Mouse (Mus musculus) heart, embryonic 11.5 days (tissue): ENCODE data around the gene Zfp764. TPM values are rescaled to one million over a fixed set of nuclear protein-coding genes. Genes with fewer than 3 reads are reported as not detected.
"Not testable (repeated sequence)": the region's sequence is repeated elsewhere in the genome, so short reads cannot be mapped to it uniquely, and the experiment has no call there.

Experiments used
- ATAC-seq: fragments of 200-750 bp; cut with Nextera tagmentation; replicated peaks from 2 replicates; pipeline ENCODE4 v1.8.0; 2017; ENCODE audit warnings: moderate library complexity; ENCODE audit not compliant: insufficient number of reproducible peaks, low FRiP score, low TSS enrichment
- H3K27ac ChIP-seq: fragments of 300-500 bp; sonication (generic); 2 replicates; pipeline ENCODE4 v1.5.1; 2014; ENCODE audit warnings: mild to moderate bottlenecking, low read depth, low read length
- H3K27me3 ChIP-seq: fragments of 300-500 bp; sonication (generic); 2 replicates; pipeline ENCODE4 v1.6.1; 2014; ENCODE audit warnings: mild to moderate bottlenecking, low read length, mixed read lengths; ENCODE audit not compliant: control insufficient read depth, insufficient read depth
- H3K36me3 ChIP-seq: fragments of 300-500 bp; sonication (generic); 2 replicates; pipeline ENCODE4 v1.6.1; 2014; ENCODE audit warnings: mild to moderate bottlenecking, low read length, moderate library complexity, mixed read lengths; ENCODE audit not compliant: control insufficient read depth, insufficient read depth
- H3K4me1 ChIP-seq: fragments of 300-500 bp; sonication (generic); 2 replicates; pipeline ENCODE4 v1.6.1; 2014; ENCODE audit warnings: low read length; ENCODE audit not compliant: control insufficient read depth, insufficient read depth
- H3K4me2 ChIP-seq: fragments of 300-500 bp; sonication (generic); 2 replicates; pipeline ENCODE4 v1.6.1; 2014; ENCODE audit warnings: mild to moderate bottlenecking, moderate library complexity
- H3K4me3 ChIP-seq: fragments of 300-500 bp; sonication (generic); 2 replicates; pipeline ENCODE4 v1.5.1; 2014; ENCODE audit warnings: low read depth, low read length
- H3K9ac ChIP-seq: fragments of 300-500 bp; sonication (generic); 2 replicates; pipeline ENCODE4 v1.6.1; 2014; ENCODE audit warnings: mild to moderate bottlenecking, low read depth, low read length, moderate library complexity
- H3K9me3 ChIP-seq: fragments of 300-500 bp; sonication (generic); replicated peaks from 2 replicates; pipeline ENCODE4 v1.6.1; 2016; ENCODE audit warnings: low read length; ENCODE audit not compliant: control insufficient read depth
- WGBS: fragments of 180-500 bp; shearing (Covaris S2); extraction: QIAGEN DNeasy Blood & Tissue Kit; methylation state at CpG from one replicate; pipeline ENCODE4 v1.1.7; 2014; ENCODE audit not compliant: insufficient replicate concordance; 5-methylcytosine and 5-hydroxymethylcytosine counted together
- polyA plus RNA-seq: library from polyadenylated mRNA; unstranded; fragments of >200 nt; fragmentation: Nextera tagmentation; extraction: Ambion mirVana; gene quantifications from 2 replicates; pipeline ENCODE4 v1.2.1, GENCODE M21; 2014

Zfp764 gene
- polyA plus RNA-seq, 1 experiment from 2014 or later, result 4.6 TPM

GRCm38 (mm10) chr7:127378310-127378921 lies 28.2 kb downstream of the Zfp764 start:
- no peak overlapping the region for H3K4me3 ChIP-seq
- no peak overlapping the region for H3K4me2 ChIP-seq
- no peaks in the 10 kb centered on the region for H3K9me3 ChIP-seq
- H3K27me3 ChIP-seq, result no peaks in the 10 kb centered on the region
- no peak overlapping the region for H3K27ac ChIP-seq
- H3K9ac ChIP-seq, result no peak overlapping the region
- H3K4me1 ChIP-seq, result no peaks in the 10 kb centered on the region
- 60% methylated on average over 6 of the region's 6 CpGs for whole genome bisulfite sequencing
- H3K36me3 ChIP-seq, result 0 out of 2 replicates have a peak, but pooled peaks cover 3% of the 10 kb centered on the region
- no peak for ATAC-seq

GRCm38 (mm10) chr7:127375271-127376245 lies 31.1 kb downstream of the Zfp764 start, which contains the start of gene Zfp747:
Gene Zfp747 (minus strand): TSS chr7:127376050.
- Histone ChIP-seq H3K27ac (peak within 1 kb of the TSS; percentile 50), H3K4me2 (peak within 1 kb of the TSS; percentile 83), H3K9ac (peak within 1 kb of the TSS; percentile 81), H3K4me3 (peak within 1 kb of the TSS; percentile 73)
- H3K36me3 ChIP-seq, H3K27me3 ChIP-seq, H3K9me3 ChIP-seq, H3K4me1 ChIP-seq: not testable (repeated sequence)
- WGBS, result 3% methylated on average over 49 of the region's 49 CpGs
- ATAC-seq, result peak; percentile 93

GRCm38 (mm10) chr7:127371870-127372269 lies 34.8 kb downstream of the Zfp764 start:
- H3K9me3 ChIP-seq, H3K4me2 ChIP-seq, H3K36me3 ChIP-seq, H3K4me1 ChIP-seq, H3K9ac ChIP-seq, H3K27me3 ChIP-seq, H3K27ac ChIP-seq, H3K4me3 ChIP-seq, ATAC-seq: not testable (repeated sequence)
- WGBS, result 77% methylated on average over 3 of the region's 3 CpGs

GRCm38 (mm10) chr7:127371213-127371612 lies 35.4 kb downstream of the Zfp764 start:
- Histone ChIP-seq H3K9me3 (no peaks in the 10 kb centered on the region), H3K9ac (no peak overlapping the region), H3K27ac (no peak overlapping the region), H3K4me2 (no peak overlapping the region), H3K36me3 (0 out of 2 replicates have a peak, but pooled peaks cover 3% of the 10 kb centered on the region), H3K4me3 (no peak overlapping the region), H3K4me1 (no peaks in the 10 kb centered on the region), H3K27me3 (no peaks in the 10 kb centered on the region)
- ATAC-seq, result no peak
- 59% methylated on average over 2 of the region's 2 CpGs for WGBS

GRCm38 (mm10) chr7:127366249-127366648 lies 40.4 kb downstream of the Zfp764 start:
- no peak overlapping the region for H3K9ac ChIP-seq
- H3K4me1 ChIP-seq, result no peaks in the 10 kb centered on the region
- H3K27ac ChIP-seq, result no peak overlapping the region
- H3K9me3 ChIP-seq, result no peaks in the 10 kb centered on the region
- H3K4me3 ChIP-seq, result no peak overlapping the region
- no peak for ATAC-seq
- WGBS, result 77% methylated on average over 3 of the region's 3 CpGs
- peaks cover 3% of the 10 kb centered on the region; the same call in 1 of the 2 replicates for H3K27me3 ChIP-seq
- H3K36me3 ChIP-seq, result no peaks in the 10 kb centered on the region
- H3K4me2 ChIP-seq, result no peak overlapping the region

- 60% methylated on average over 4 of the region's 4 CpGs for WGBS
- H3K4me2 ChIP-seq, result peak overlapping the region; percentile 74
- H3K9me3 ChIP-seq, result no peaks in the 10 kb centered on the region
- H3K36me3 ChIP-seq, result no peaks in the 10 kb centered on the region
- H3K4me1 ChIP-seq, result no peaks in the 10 kb centered on the region
- no peak for ATAC-seq
- peaks cover 7% of the 10 kb centered on the region; the same call in 1 of the 2 replicates for H3K27me3 ChIP-seq
- H3K27ac ChIP-seq, result no peak overlapping the region
- H3K4me3 ChIP-seq, result no peak overlapping the region; the same call in 1 of the 2 replicates
- peak overlapping the region; percentile 66; the same call in 1 of the 2 replicates for H3K9ac ChIP-seq
These were observed 42.5 kb downstream of the Zfp764 start for GRCm38 (mm10) chr7:127364166-127364565.

- H3K4me3 ChIP-seq, result peak overlapping the region; percentile 43
- H3K27me3 ChIP-seq, result peaks cover 7% of the 10 kb centered on the region; the same call in 1 of the 2 replicates
- H3K9ac ChIP-seq, result peak overlapping the region; percentile 66
- no peaks in the 10 kb centered on the region for H3K4me1 ChIP-seq
- H3K36me3 ChIP-seq, result no peaks in the 10 kb centered on the region
- no peak overlapping the region for H3K27ac ChIP-seq
- H3K4me2 ChIP-seq, result peak overlapping the region; percentile 74
- WGBS, result 3% methylated on average over 24 of the region's 24 CpGs
- 0 out of 2 replicates have a peak, but pooled peaks have one; percentile 39 for ATAC-seq
- H3K9me3 ChIP-seq, result no peaks in the 10 kb centered on the region
These were observed 43.1 kb downstream of the Zfp764 start for GRCm38 (mm10) chr7:127363475-127363921.

GRCm38 (mm10) chr7:127362418-127362817 lies 44.2 kb downstream of the Zfp764 start:
- not testable (repeated sequence) for H3K9me3 ChIP-seq, H3K27ac ChIP-seq, H3K4me1 ChIP-seq, ATAC-seq, H3K27me3 ChIP-seq, H3K36me3 ChIP-seq, H3K9ac ChIP-seq
- Histone ChIP-seq H3K4me3 (0 out of 2 replicates have a peak overlapping the region, but pooled peaks have one; percentile 18), H3K4me2 (peak overlapping the region; percentile 47)
- 23% methylated on average over 13 of the region's 13 CpGs for WGBS
